Mouse (Mus musculus): Measurements from ENCODE around the gene Mab21l1. TPM values are rescaled to one million over a fixed set of nuclear protein-coding genes. Genes with fewer than 3 reads are reported as not detected.

The Mab21l1 gene
- total RNA-seq, 2 experiments from 2014 or later = 1.6 to 2.1 TPM

GRCm38 (mm10) chr3:55793842-55794575, 11.7 kb downstream of the Mab21l1 start:
- intact Hi-C loops (cut with DNase I) = no loop called here
- DNase-seq = peak; percentile 27 to 37

GRCm38 (mm10) chr3:55794768-55795167, 12.5 kb downstream of the Mab21l1 start:
- DNase-seq = no peak
- intact Hi-C loops (cut with DNase I) = no loop called here

DNA sequence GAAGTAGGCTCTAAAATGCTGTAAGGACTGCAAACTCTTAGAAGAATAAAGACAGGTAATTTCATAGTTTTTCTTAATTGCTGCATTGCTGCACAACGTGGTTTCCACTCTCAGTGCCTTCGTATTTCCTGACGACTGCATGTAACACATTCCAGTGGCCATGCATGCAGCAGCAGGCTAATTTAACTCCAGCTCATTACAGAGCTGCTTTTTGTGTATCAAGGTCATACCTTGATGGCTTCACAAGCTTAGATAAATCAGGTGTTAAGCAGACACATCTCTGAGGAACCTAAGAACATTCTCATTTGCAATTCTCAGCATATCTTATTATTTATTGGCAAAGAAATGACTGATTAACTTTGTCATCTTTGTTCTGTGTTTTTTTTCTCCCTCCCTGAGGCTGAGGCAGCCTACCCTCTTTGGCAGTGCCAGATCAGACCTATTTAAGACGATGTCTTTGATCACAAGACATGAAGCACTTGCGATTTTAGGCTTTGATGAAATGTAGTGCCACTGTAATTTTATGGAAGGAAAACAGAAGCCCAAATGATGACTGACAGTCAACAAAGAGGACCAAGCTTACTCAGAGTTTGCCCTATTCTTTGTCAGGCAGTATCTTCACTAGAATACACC, 32.8 kb downstream of the Mab21l1 start:
- intact Hi-C loops (cut with DNase I) = no loop called here

GRCm38 (mm10) chr3:55816096-55816495, 33.8 kb downstream of the Mab21l1 start:
- no peak for DNase-seq
- intact Hi-C loops (cut with DNase I) = no loop called here

More for the DNA sequence above, 32.8 kb downstream of the Mab21l1 start:
- no peak for DNase-seq

DNA sequence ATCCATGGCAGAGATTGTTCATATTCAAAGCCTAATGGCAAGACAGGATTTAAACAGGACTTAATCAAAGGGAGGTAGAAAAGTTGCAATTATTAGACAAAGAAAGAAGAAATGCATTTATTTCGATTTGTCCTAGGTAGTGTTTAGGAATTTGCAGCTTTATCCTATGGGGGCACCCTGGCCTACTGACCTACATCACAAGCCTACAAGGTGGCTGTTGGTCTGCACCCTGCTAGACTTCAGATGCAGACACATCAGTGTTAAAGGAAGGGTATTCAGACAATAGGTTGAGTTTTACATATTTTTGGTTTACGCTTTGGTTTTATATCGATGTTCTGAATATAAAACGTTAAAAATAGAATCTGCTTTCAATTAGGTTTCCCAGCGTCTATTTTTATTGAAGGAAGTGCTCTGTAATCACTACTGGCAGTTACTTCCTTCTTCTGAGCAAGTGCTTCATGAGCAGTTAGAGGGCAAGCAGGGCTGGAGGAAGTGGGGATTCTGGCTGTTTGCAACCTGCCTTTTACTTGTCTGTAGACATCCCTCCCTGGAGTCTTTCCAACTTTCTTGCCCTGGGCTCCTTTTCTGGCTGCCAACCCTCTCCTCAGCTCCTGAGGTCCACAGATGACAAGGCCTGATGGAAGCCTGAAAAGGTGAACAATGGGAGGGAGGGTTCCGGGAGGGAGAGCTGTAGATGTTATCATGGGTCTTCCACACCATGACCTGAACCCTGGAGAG, 34.5 kb downstream of the Mab21l1 start:
- no peak for DNase-seq
- intact Hi-C loops (cut with DNase I) = no loop called here

DNA sequence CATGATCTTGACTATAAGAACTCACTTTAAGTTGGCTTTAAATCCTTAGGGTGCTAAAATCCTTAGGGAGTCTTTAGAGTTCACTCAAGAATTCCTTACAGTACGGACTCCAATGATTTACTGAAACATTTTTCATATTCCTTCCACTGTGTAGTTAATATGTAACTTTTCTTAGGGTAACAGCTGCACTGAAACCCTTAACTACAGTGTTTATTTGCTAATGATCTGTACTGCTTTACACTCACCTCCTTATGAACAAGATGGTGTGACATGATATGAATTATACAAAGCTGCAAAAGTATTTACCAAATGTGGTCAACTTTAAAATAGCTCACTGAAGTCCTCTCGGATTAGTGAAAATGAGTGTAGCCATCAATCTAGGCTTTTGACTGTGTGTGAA, 35.8 kb downstream of the Mab21l1 start:
- intact Hi-C loops (cut with DNase I) = no loop called here
- DNase-seq = no peak

DNA sequence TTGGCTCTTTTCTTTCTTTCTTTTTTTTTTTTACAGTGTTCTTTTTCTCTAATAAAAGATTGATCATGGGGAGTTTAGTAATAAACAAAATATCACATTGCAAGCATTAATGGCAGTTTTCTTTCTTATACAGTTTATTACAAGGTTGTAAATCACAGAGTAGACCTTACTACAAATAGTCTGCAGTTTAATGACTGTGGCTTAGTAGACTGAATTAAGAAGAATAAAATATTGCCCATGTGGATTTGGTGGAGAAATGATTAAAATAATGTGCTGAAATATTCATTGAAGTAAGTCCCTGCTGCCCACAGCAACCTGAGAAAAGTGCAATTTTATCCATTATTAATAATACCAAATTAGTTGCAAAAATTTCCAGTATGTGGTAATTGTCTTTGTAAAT, 37.3 kb downstream of the Mab21l1 start:
- intact Hi-C loops (cut with DNase I) = no loop called here
- no peak for DNase-seq

DNA sequence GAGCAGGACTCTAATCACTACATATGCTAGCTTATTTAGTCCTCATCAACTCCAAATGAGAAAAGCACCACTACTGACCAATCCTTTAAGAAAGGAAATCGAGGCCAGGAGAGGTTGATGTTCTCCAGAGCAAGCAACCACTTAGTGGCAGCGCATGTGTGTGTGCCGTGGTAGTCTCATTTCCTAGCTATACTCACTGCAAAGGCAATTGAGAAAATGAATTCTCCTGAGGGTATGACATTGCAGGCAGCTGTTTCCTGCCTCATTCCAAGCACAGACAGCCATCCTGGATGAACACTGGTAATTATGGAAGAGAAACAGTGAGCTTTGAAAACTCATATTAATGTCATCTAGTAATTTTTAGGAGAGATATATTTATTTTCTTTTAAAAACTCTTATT, 42.6 kb downstream of the Mab21l1 start:
- no peak for DNase-seq
- intact Hi-C loops (cut with DNase I) = no loop called here

DNA sequence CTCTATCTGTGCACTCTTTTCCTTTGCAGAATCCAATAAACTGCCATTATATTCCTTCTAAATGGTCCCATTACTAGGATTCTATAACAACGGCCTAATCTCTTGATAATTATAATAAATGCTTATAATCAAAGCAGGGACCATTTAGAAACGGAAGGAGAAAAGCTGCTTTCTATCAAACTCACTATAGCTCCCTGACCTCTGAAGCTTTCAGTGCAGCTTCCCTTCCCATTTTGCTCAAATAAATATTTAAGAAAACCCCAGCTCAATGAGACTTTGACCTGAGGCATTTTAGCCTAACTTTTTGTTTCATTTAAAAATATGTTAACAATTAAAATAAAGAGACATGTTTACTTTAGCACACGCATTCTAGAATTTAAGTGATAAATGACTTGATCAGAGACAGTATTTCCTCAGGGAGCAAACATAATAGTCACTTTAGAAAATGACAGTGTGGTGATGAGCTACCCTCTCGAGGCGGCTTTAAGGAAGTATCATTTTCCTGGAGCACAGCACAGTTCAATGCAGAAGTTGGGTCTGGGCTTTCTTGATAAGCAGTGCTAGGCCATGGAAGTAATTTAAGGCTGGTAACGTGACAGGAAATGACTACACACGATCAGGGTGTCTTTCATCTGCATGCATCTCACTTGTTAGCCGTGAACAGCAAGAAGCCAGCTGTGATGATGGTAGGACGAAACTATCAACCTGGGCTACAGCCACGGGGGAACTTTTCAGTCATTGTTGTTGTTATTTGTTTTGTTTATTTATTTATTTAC, 46.4 kb downstream of the Mab21l1 start:
- DNase-seq = no peak
- intact Hi-C loops (cut with DNase I) = no loop called here

GRCm38 (mm10) chr3:55830226-55830625, 47.9 kb downstream of the Mab21l1 start:
- no peak for DNase-seq
- intact Hi-C loops (cut with DNase I) = no loop called here
